Mouse (Mus musculus) adrenal gland, adult 2 months (tissue): Measurements from ENCODE around the gene Raet1e. TPM values are rescaled to one million over a fixed set of nuclear protein-coding genes. Genes with fewer than 3 reads are reported as not detected.
"Not testable (repeated sequence)": the region's sequence is repeated elsewhere in the genome, so short reads cannot be mapped to it uniquely, and the experiment has no call there.

ENCODE experiments used
- DNase-seq: peaks from one replicate; pipeline ENCODE4 v3.0.0; 2021
- long read RNA-seq: library from polyadenylated mRNA; stranded (forward); transcript quantifications from one replicate; pipeline ENCODE4 v2.0.0, GENCODE M21; 2021
- polyA plus RNA-seq: library from polyadenylated mRNA; depleted of rRNA; stranded (reverse); fragments of >200 nt; gene quantifications from 2 replicates; pipeline ENCODE4 v1.2.3, GENCODE M21; 2012; rRNA removed
- total RNA-seq, 2 experiments: library from RNA; stranded (reverse); gene quantifications; 2 replicates each; pipeline ENCODE4 v1.2.3; 2021

Gene Raet1e
- total RNA-seq (1 to 10 TPM in 1 of 2 experiments, under 1 TPM in 1; 0.31 to 2.2 TPM), polyA plus RNA-seq (0.62 and 0.69 TPM in 2 replicates)
- long read RNA-seq: 0 reads

GRCm38 (mm10) chr10:22158310-22158999 lies at the start of gene Raet1e, which contains the start of gene H60b:
TSS of gene Raet1e (plus strand) at chr10:22158569.
TSS of gene H60b (plus strand) at chr10:22158586.
- peak; percentile 87 for DNase-seq

DNA sequence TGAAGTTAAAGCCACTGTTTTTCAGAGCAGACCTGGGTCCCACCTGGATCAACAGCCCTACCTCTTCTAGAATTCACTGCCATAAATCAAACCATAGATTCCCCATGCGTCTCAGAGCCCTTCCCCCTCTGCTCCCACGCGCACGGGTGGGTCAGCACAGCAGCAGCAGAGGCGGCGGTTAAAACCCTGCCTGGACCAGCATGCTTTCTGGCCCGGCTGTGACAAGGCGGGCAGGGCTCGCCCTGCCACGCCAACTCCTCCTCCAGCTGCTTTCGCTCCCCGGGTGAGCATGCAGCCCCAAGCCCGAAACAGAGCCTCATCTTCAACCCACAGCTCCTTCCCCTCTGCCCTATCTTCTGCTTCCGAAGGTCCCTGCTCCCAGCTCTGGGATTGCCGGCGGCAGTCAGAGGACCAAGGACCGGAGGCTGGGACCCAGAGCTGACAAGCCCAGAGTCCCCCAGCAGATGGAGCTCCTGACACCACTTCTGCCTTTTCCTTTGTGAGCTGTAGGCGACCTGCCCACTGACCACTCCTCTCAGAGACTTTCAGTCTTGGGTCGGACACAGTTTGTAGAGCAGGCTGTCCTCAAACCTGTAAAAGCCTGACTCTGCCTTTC lies 17.6 kb upstream of the Raet1e start:
- DNase-seq: peak; percentile 88

- not testable (repeated sequence) for DNase-seq
Measured at GRCm38 (mm10) chr10:22142194-22142593, 16.2 kb upstream of the Raet1e start.

- no peak for DNase-seq
Measured at GRCm38 (mm10) chr10:22142926-22143325, 15.4 kb upstream of the Raet1e start.

GRCm38 (mm10) chr10:22148441-22149072 lies 9.8 kb upstream of the Raet1e start:
- peak; percentile 93 for DNase-seq

- peak; percentile 49 for DNase-seq
Measured at GRCm38 (mm10) chr10:22149073-22149690, 9.2 kb upstream of the Raet1e start, which contains the start of gene E030030I06Rik. TSS of gene E030030I06Rik (minus strand) at chr10:22149270.

- no peak for DNase-seq
Measured at GRCm38 (mm10) chr10:22149691-22150465, 8.5 kb upstream of the Raet1e start.

- peak; percentile 20 for DNase-seq
Measured at GRCm38 (mm10) chr10:22150593-22150992, 7.8 kb upstream of the Raet1e start.

GRCm38 (mm10) chr10:22151056-22151862 lies 7.1 kb upstream of the Raet1e start:
- DNase-seq: peak; percentile 26

GRCm38 (mm10) chr10:22151863-22152640 lies 6.3 kb upstream of the Raet1e start:
- DNase-seq: not testable (repeated sequence)

- DNase-seq: not testable (repeated sequence)
Measured at GRCm38 (mm10) chr10:22153147-22153690, 5.2 kb upstream of the Raet1e start.

GRCm38 (mm10) chr10:22154127-22154526 lies 4.2 kb upstream of the Raet1e start:
- peak; percentile 32 for DNase-seq

GRCm38 (mm10) chr10:22154871-22155799 lies 3.2 kb upstream of the Raet1e start:
- DNase-seq: no peak

- peak; percentile 11 for DNase-seq
Measured at GRCm38 (mm10) chr10:22159131-22159561, 777 bp downstream of the Raet1e start.

- DNase-seq: no peak
Measured at GRCm38 (mm10) chr10:22159581-22160140, 1.3 kb downstream of the Raet1e start.

- DNase-seq: not testable (repeated sequence)
Measured at GRCm38 (mm10) chr10:22163279-22163678, 4.9 kb downstream of the Raet1e start.

- peak; percentile 75 for DNase-seq
Measured at GRCm38 (mm10) chr10:22163705-22164583, 5.6 kb downstream of the Raet1e start.
